Mouse (Mus musculus) limb, embryonic 10.5 days (tissue): ENCODE measurements around the gene Herc6. TPM values are rescaled to one million over a fixed set of nuclear protein-coding genes. Genes with fewer than 3 reads are reported as not detected.
A peak's percentile ranks its signal among the peaks of the same experiment; 100 is the strongest.
"Not testable (repeated sequence)": the region's sequence is repeated elsewhere in the genome, so short reads cannot be mapped to it uniquely, and the experiment has no call there.

ENCODE experiments used
- DNase-seq: peaks from one replicate; pipeline ENCODE4 v3.0.0-alpha.2; 2017; ENCODE audit warnings: low spot score
- H3K27ac ChIP-seq: fragments of 300-500 bp; sonication (generic); 2 replicates; pipeline ENCODE4 v1.5.1; 2016; ENCODE audit warnings: mild to moderate bottlenecking
- H3K27me3 ChIP-seq: fragments of 300-500 bp; sonication (generic); 2 replicates; pipeline ENCODE4 v1.6.1; 2016; ENCODE audit warnings: low read depth, mild to moderate bottlenecking; ENCODE audit not compliant: poor library complexity, severe bottlenecking
- H3K36me3 ChIP-seq: fragments of 300-500 bp; sonication (generic); 2 replicates; pipeline ENCODE4 v1.6.1; 2016; ENCODE audit warnings: mild to moderate bottlenecking, moderate library complexity
- H3K4me1 ChIP-seq: fragments of 300-500 bp; sonication (generic); 2 replicates; pipeline ENCODE4 v1.6.1; 2016
- H3K4me3 ChIP-seq: fragments of 300-500 bp; sonication (generic); 2 replicates; pipeline ENCODE4 v1.5.1; 2016; ENCODE audit warnings: mild to moderate bottlenecking, moderate library complexity
- H3K9me3 ChIP-seq: fragments of 300-500 bp; sonication (generic); replicated peaks from 2 replicates; pipeline ENCODE4 v1.6.1; 2016; ENCODE audit warnings: mild to moderate bottlenecking
- WGBS: fragments of 180-500 bp; shearing (Covaris S2); methylation state at CpG from one replicate; pipeline ENCODE4 v1.1.7; 2016; 5-methylcytosine and 5-hydroxymethylcytosine counted together
- polyA plus RNA-seq: library from polyadenylated mRNA; unstranded; fragments of >200 nt; fragmentation: Nextera tagmentation; extraction: Ambion mirVana; gene quantifications from 2 replicates; pipeline ENCODE4 v1.2.1, GENCODE M21; 2016

The Herc6 gene
- polyA plus RNA-seq, 1 experiment from 2014 or later: 3.0 TPM

GRCm38 (mm10) chr6:57543591-57543990 is 37.2 kb upstream of the Herc6 start:
- not testable (repeated sequence) for H3K9me3 ChIP-seq, H3K4me1 ChIP-seq, H3K4me3 ChIP-seq

GRCm38 (mm10) chr6:57544866-57545265 is 35.9 kb upstream of the Herc6 start:
- Histone ChIP-seq H3K27ac (no peak overlapping the region), H3K36me3 (no peaks in the 10 kb centered on the region), H3K9me3 (no peaks in the 10 kb centered on the region), H3K4me1 (no peaks in the 10 kb centered on the region), H3K4me3 (no peak overlapping the region), H3K27me3 (no peaks in the 10 kb centered on the region)
- DNase-seq: no peak
- WGBS: 81% methylated on average over 2 of the region's 2 CpGs

More at GRCm38 (mm10) chr6:57543591-57543990, 37.2 kb upstream of the Herc6 start:
- not testable (repeated sequence) for H3K27me3 ChIP-seq, H3K36me3 ChIP-seq, H3K27ac ChIP-seq, DNase-seq

GRCm38 (mm10) chr6:57551211-57551796 is 29.5 kb upstream of the Herc6 start:
- Histone ChIP-seq H3K4me1 (no peaks in the 10 kb centered on the region), H3K27me3 (no peaks in the 10 kb centered on the region), H3K36me3 (no peaks in the 10 kb centered on the region), H3K27ac (no peak overlapping the region), H3K4me3 (no peak overlapping the region), H3K9me3 (no peaks in the 10 kb centered on the region)
- DNase-seq: no peak
- 76% methylated on average over 3 of the region's 3 CpGs for WGBS

- H3K27me3 ChIP-seq: no peaks in the 10 kb centered on the region
- no peak overlapping the region for H3K4me3 ChIP-seq
- 72% methylated on average over 4 of the region's 4 CpGs for WGBS
- H3K36me3 ChIP-seq: no peaks in the 10 kb centered on the region
- no peaks in the 10 kb centered on the region for H3K4me1 ChIP-seq
- DNase-seq: no peak
- H3K9me3 ChIP-seq: no peaks in the 10 kb centered on the region
- H3K27ac ChIP-seq: no peak overlapping the region
These were observed 22.9 kb upstream of the Herc6 start for GRCm38 (mm10) chr6:57557796-57558317.

GRCm38 (mm10) chr6:57563454-57563853 is 17.3 kb upstream of the Herc6 start:
- no peaks in the 10 kb centered on the region for H3K4me1 ChIP-seq
- H3K27ac ChIP-seq: no peak overlapping the region
- H3K36me3 ChIP-seq: no peaks in the 10 kb centered on the region
- 90% methylated on average over 1 of the region's 1 CpGs for WGBS
- no peaks in the 10 kb centered on the region for H3K27me3 ChIP-seq
- H3K9me3 ChIP-seq: no peaks in the 10 kb centered on the region
- DNase-seq: no peak
- H3K4me3 ChIP-seq: no peak overlapping the region

- Histone ChIP-seq H3K4me3 (no peak overlapping the region), H3K27me3 (no peaks in the 10 kb centered on the region)
- WGBS: 96% methylated on average over 7 of the region's 7 CpGs
These were observed 15.3 kb upstream of the Herc6 start for GRCm38 (mm10) chr6:57565452-57565851.

GRCm38 (mm10) chr6:57567630-57568029 is 13.2 kb upstream of the Herc6 start:
- Histone ChIP-seq H3K36me3 (no peaks in the 10 kb centered on the region), H3K9me3 (no peaks in the 10 kb centered on the region), H3K27me3 (no peaks in the 10 kb centered on the region), H3K27ac (no peak overlapping the region), H3K4me1 (no peaks in the 10 kb centered on the region), H3K4me3 (no peak overlapping the region)
- no peak for DNase-seq
- 92% methylated on average over 2 of the region's 2 CpGs for WGBS

More at GRCm38 (mm10) chr6:57565452-57565851, 15.3 kb upstream of the Herc6 start:
- Histone ChIP-seq H3K36me3 (no peaks in the 10 kb centered on the region), H3K4me1 (no peaks in the 10 kb centered on the region), H3K27ac (no peak overlapping the region), H3K9me3 (no peaks in the 10 kb centered on the region)
- no peak for DNase-seq

- WGBS: 19% methylated on average over 6 of the region's 6 CpGs
- H3K9me3 ChIP-seq: no peaks in the 10 kb centered on the region
- no peaks in the 10 kb centered on the region for H3K36me3 ChIP-seq
- no peak overlapping the region for H3K4me3 ChIP-seq
- peak; percentile 30 for DNase-seq
- no peaks in the 10 kb centered on the region for H3K27me3 ChIP-seq
- H3K4me1 ChIP-seq: no peaks in the 10 kb centered on the region
- H3K27ac ChIP-seq: peak overlapping the region; percentile 46; the same call in 1 of the 2 replicates
These were observed 10.4 kb upstream of the Herc6 start for GRCm38 (mm10) chr6:57570170-57570974.

- no peak overlapping the region for H3K27ac ChIP-seq
- no peak overlapping the region for H3K4me3 ChIP-seq
These were observed 9.2 kb upstream of the Herc6 start for GRCm38 (mm10) chr6:57571587-57571986.

GRCm38 (mm10) chr6:57581595-57581994 is 795 bp downstream of the Herc6 start:
- Histone ChIP-seq H3K4me1 (peaks cover 5% of the 10 kb centered on the region), H3K27me3 (no peaks in the 10 kb centered on the region), H3K9me3 (no peaks in the 10 kb centered on the region), H3K27ac (no peak overlapping the region), H3K4me3 (peak overlapping the region; percentile 55; the same call in 1 of the 2 replicates), H3K36me3 (no peaks in the 10 kb centered on the region)
- DNase-seq: no peak
- WGBS: 88% methylated on average over 12 of the region's 12 CpGs

More at GRCm38 (mm10) chr6:57571587-57571986, 9.2 kb upstream of the Herc6 start:
- Histone ChIP-seq H3K4me1 (no peaks in the 10 kb centered on the region), H3K9me3 (no peaks in the 10 kb centered on the region), H3K36me3 (no peaks in the 10 kb centered on the region), H3K27me3 (no peaks in the 10 kb centered on the region)
- DNase-seq: no peak

- no peaks in the 10 kb centered on the region for H3K9me3 ChIP-seq
- H3K4me3 ChIP-seq: no peak overlapping the region
- 86% methylated on average over 4 of the region's 4 CpGs for WGBS
- H3K36me3 ChIP-seq: no peaks in the 10 kb centered on the region
- H3K27ac ChIP-seq: no peak overlapping the region
- H3K4me1 ChIP-seq: peaks cover 5% of the 10 kb centered on the region
- H3K27me3 ChIP-seq: no peaks in the 10 kb centered on the region
- no peak for DNase-seq
These were observed 1.6 kb downstream of the Herc6 start for GRCm38 (mm10) chr6:57582356-57582755.

- DNase-seq: no peak
- no peaks in the 10 kb centered on the region for H3K36me3 ChIP-seq
- H3K27me3 ChIP-seq: no peaks in the 10 kb centered on the region
- 90% methylated on average over 7 of the region's 7 CpGs for WGBS
- no peak overlapping the region for H3K27ac ChIP-seq
- no peaks in the 10 kb centered on the region for H3K9me3 ChIP-seq
- H3K4me3 ChIP-seq: no peak overlapping the region
- no peaks in the 10 kb centered on the region for H3K4me1 ChIP-seq
These were observed 24.9 kb downstream of the Herc6 start for GRCm38 (mm10) chr6:57605546-57606307.

- Histone ChIP-seq H3K9me3 (no peaks in the 10 kb centered on the region), H3K27me3 (no peaks in the 10 kb centered on the region), H3K27ac (no peak overlapping the region), H3K4me1 (no peaks in the 10 kb centered on the region), H3K4me3 (no peak overlapping the region), H3K36me3 (no peaks in the 10 kb centered on the region)
- no peak for DNase-seq
- 88% methylated on average over 2 of the region's 2 CpGs for whole genome bisulfite sequencing
These were observed 27.2 kb downstream of the Herc6 start for GRCm38 (mm10) chr6:57607999-57608398.
